Mouse (Mus musculus): ENCODE data around the gene Gm17657. TPM values are rescaled to one million over a fixed set of nuclear protein-coding genes. Genes with fewer than 3 reads are reported as not detected.

Gene Gm17657
- total RNA-seq, 1 experiment: 18.3 TPM

- DNase-seq (ENCODE audit: low read depth, low spot score): no peak
- in situ Hi-C loops (cut with MboI; ENCODE audit: low sequenced_read_pairs in 2 of 2, unreplicated experiment in 2 of 2): no loop called here
- Histone ChIP-seq H3K9ac (ENCODE audit: insufficient read depth, low read depth, low read length, poor library complexity, severe bottlenecking) (no peak overlapping the region), H3K36me3 (ENCODE audit: control insufficient read depth, insufficient read depth, low read length, poor library complexity, severe bottlenecking) (no peaks in the 10 kb centered on the region), H3K27ac (ENCODE audit: insufficient read depth, low read depth, low read length, poor library complexity, severe bottlenecking) (no peak overlapping the region), H3K4me3 (ENCODE audit: insufficient read depth in 1 of 2, low read depth in 1 of 2, low read length in 2 of 2, poor library complexity in 1 of 2, severe bottlenecking in 1 of 2) (no peak overlapping the region), H3K9me3 (ENCODE audit: control insufficient read depth, insufficient read depth, low read depth, low read length) (no peaks in the 10 kb centered on the region), H3K4me1 (ENCODE audit: control insufficient read depth in 2 of 2, insufficient read depth in 2 of 2, low read length in 2 of 2, poor library complexity in 1 of 2) (peaks cover 0 to 5% of the 10 kb centered on the region in 2 experiments; a peak in 2 of 4 replicates)
- no peak for TF ChIP-seq ZNF384 (IDR thresholded peaks at IDR 0.05; ENCODE audit: low read depth, low read length)
- no peak for TF ChIP-seq ZC3H11A (IDR thresholded peaks at IDR 0.05; ENCODE audit: borderline replicate concordance, low read depth, low read length)
- no peak for TF ChIP-seq HCFC1 (IDR thresholded peaks at IDR 0.05; ENCODE audit: borderline replicate concordance, insufficient read depth, low read length)
- TF ChIP-seq MAFK (IDR thresholded peaks at IDR 0.05; ENCODE audit: insufficient read depth, low read depth, low read length): no peak
- no peak for TF ChIP-seq CHD2 (IDR thresholded peaks at IDR 0.05; ENCODE audit: low read depth, low read length)
These were observed 5.4 kb downstream of the Gm17657 start for GRCm38 (mm10) chr17:29544064-29544463.

- no peak for DNase-seq (ENCODE audit: low read depth, low spot score)
- Histone ChIP-seq H3K36me3 (ENCODE audit: control insufficient read depth, insufficient read depth, low read length, poor library complexity, severe bottlenecking) (no peaks in the 10 kb centered on the region), H3K4me1 (ENCODE audit: control insufficient read depth in 2 of 2, insufficient read depth in 2 of 2, low read length in 2 of 2, poor library complexity in 1 of 2) (peaks cover 0 to 4% of the 10 kb centered on the region in 2 experiments; a peak in 1 of 4 replicates), H3K9me3 (ENCODE audit: control insufficient read depth, insufficient read depth, low read depth, low read length) (no peaks in the 10 kb centered on the region), H3K27ac (ENCODE audit: insufficient read depth, low read depth, low read length, poor library complexity, severe bottlenecking) (no peak overlapping the region), H3K4me3 (ENCODE audit: insufficient read depth in 1 of 2, low read depth in 1 of 2, low read length in 2 of 2, poor library complexity in 1 of 2, severe bottlenecking in 1 of 2) (no peak overlapping the region), H3K9ac (ENCODE audit: insufficient read depth, low read depth, low read length, poor library complexity, severe bottlenecking) (no peak overlapping the region)
- in situ Hi-C loops (cut with MboI; ENCODE audit: low sequenced_read_pairs in 2 of 2, unreplicated experiment in 2 of 2): no loop called here
- TF ChIP-seq ZC3H11A (IDR thresholded peaks at IDR 0.05; ENCODE audit: borderline replicate concordance, low read depth, low read length) (no peak), MAFK (IDR thresholded peaks at IDR 0.05; ENCODE audit: insufficient read depth, low read depth, low read length) (no peak), ZNF384 (IDR thresholded peaks at IDR 0.05; ENCODE audit: low read depth, low read length) (no peak), CHD2 (IDR thresholded peaks at IDR 0.05; ENCODE audit: low read depth, low read length) (no peak), HCFC1 (IDR thresholded peaks at IDR 0.05; ENCODE audit: borderline replicate concordance, insufficient read depth, low read length) (no peak)
These were observed 6.4 kb downstream of the Gm17657 start for GRCm38 (mm10) chr17:29542831-29543690.

- Histone ChIP-seq H3K4me1 (ENCODE audit: control insufficient read depth in 2 of 2, insufficient read depth in 2 of 2, low read length in 2 of 2, poor library complexity in 1 of 2) (peaks cover 0 to 4% of the 10 kb centered on the region in 2 experiments; a peak in 1 of 4 replicates), H3K9ac (ENCODE audit: insufficient read depth, low read depth, low read length, poor library complexity, severe bottlenecking) (no peak overlapping the region), H3K9me3 (ENCODE audit: control insufficient read depth, insufficient read depth, low read depth, low read length) (no peaks in the 10 kb centered on the region), H3K4me3 (ENCODE audit: insufficient read depth in 1 of 2, low read depth in 1 of 2, low read length in 2 of 2, poor library complexity in 1 of 2, severe bottlenecking in 1 of 2) (no peak overlapping the region), H3K36me3 (ENCODE audit: control insufficient read depth, insufficient read depth, low read length, poor library complexity, severe bottlenecking) (no peaks in the 10 kb centered on the region), H3K27ac (ENCODE audit: insufficient read depth, low read depth, low read length, poor library complexity, severe bottlenecking) (no peak overlapping the region)
- DNase-seq (ENCODE audit: low read depth, low spot score): no peak
- TF ChIP-seq ZNF384 (IDR thresholded peaks at IDR 0.05; ENCODE audit: low read depth, low read length): no peak
- no peak for TF ChIP-seq MAFK (IDR thresholded peaks at IDR 0.05; ENCODE audit: insufficient read depth, low read depth, low read length)
- no peak for TF ChIP-seq HCFC1 (IDR thresholded peaks at IDR 0.05; ENCODE audit: borderline replicate concordance, insufficient read depth, low read length)
- TF ChIP-seq ZC3H11A (IDR thresholded peaks at IDR 0.05; ENCODE audit: borderline replicate concordance, low read depth, low read length): no peak
- no peak for TF ChIP-seq CHD2 (IDR thresholded peaks at IDR 0.05; ENCODE audit: low read depth, low read length)
- in situ Hi-C loops (cut with MboI; ENCODE audit: low sequenced_read_pairs in 2 of 2, unreplicated experiment in 2 of 2): no loop called here
These were observed 8.0 kb downstream of the Gm17657 start for GRCm38 (mm10) chr17:29541419-29541818.

GRCm38 (mm10) chr17:29540426-29540825, 9.0 kb downstream of the Gm17657 start:
- in situ Hi-C loops (cut with MboI; ENCODE audit: low sequenced_read_pairs in 2 of 2, unreplicated experiment in 2 of 2): no loop called here
- no peak overlapping the region for H3K27ac ChIP-seq (ENCODE audit: insufficient read depth, low read depth, low read length, poor library complexity, severe bottlenecking)
- H3K9ac ChIP-seq (ENCODE audit: insufficient read depth, low read depth, low read length, poor library complexity, severe bottlenecking): no peak overlapping the region
- H3K4me1 ChIP-seq (ENCODE audit: control insufficient read depth in 2 of 2, insufficient read depth in 2 of 2, low read length in 2 of 2, poor library complexity in 1 of 2): peaks cover 0 to 4% of the 10 kb centered on the region in 2 experiments; a peak in 1 of 4 replicates
- no peaks in the 10 kb centered on the region for H3K36me3 ChIP-seq (ENCODE audit: control insufficient read depth, insufficient read depth, low read length, poor library complexity, severe bottlenecking)
- TF ChIP-seq CHD2 (IDR thresholded peaks at IDR 0.05; ENCODE audit: low read depth, low read length) (no peak), ZC3H11A (IDR thresholded peaks at IDR 0.05; ENCODE audit: borderline replicate concordance, low read depth, low read length) (no peak), HCFC1 (IDR thresholded peaks at IDR 0.05; ENCODE audit: borderline replicate concordance, insufficient read depth, low read length) (no peak), ZNF384 (IDR thresholded peaks at IDR 0.05; ENCODE audit: low read depth, low read length) (no peak), MAFK (IDR thresholded peaks at IDR 0.05; ENCODE audit: insufficient read depth, low read depth, low read length) (no peak)
- H3K9me3 ChIP-seq (ENCODE audit: control insufficient read depth, insufficient read depth, low read depth, low read length): no peaks in the 10 kb centered on the region
- DNase-seq (ENCODE audit: low read depth, low spot score): no peak
- H3K4me3 ChIP-seq (ENCODE audit: insufficient read depth in 1 of 2, low read depth in 1 of 2, low read length in 2 of 2, poor library complexity in 1 of 2, severe bottlenecking in 1 of 2): no peak overlapping the region
